Mouse (Mus musculus) erythroblast, embryonic 14.5 days (primary cell): ENCODE results near the gene Csnk2b.

Source experiments
- GATA1 ChIP-seq: IDR thresholded peaks from 2 replicates; pipeline ENCODE4 v1.6.1; 2012; ENCODE audit warnings: low read length, inconsistent platforms, mixed read lengths
- TAL1 ChIP-seq: IDR thresholded peaks from 3 replicates; pipeline ENCODE4 v1.6.1; 2012; ENCODE audit warnings: low read length, inconsistent platforms, mixed read lengths

DNA sequence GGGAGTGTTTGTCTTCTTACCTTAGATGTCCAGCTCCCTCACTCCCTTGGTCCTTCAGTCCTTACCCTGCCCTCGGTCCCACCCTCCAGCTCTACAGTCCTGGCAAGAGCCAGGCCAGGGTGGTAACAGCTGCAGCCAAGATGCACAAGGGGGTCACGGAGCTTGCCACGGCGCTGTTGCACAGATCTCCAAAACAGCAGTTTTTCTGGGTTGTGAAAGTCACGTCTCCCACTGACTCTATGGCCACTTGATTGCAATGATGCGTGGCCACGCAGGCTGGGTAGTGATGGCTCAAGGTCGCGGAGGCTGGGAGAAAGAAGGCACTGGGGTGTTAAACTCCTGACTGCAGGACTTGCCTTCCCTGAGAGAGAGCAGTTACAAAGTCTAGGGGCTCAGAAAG is 50.4 kb downstream of the Csnk2b start:
- no peak for TF ChIP-seq GATA1
- no peak for TF ChIP-seq TAL1
